Mouse (Mus musculus): ENCODE measurements at regions not wholly inside any gene's neighbourhood (a gene's known extent, or its start where the extent isn't known, plus 50 kb on each side); places are given as distances from the start of the nearest gene placed in this dataset.

DNA sequence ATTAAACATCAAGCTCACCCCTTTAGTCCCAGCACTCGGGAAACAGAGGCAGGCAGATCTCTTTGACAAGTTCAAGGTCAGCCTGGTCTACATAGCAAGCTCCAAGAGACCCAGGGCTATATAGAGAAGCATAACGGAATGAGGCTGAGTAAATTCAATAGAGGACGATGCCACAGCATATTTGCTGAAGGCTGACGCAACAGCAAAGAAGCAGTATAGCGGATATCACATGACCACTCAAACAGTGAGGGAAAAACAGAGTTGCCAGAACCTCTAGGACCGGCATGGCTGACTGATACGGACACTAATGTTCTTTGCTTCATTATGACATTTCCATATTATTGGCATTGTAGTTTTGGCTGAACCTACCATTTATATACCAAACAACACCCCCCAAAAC, 74.2 kb upstream of the Xpo1 start:
- TF ChIP-seq CTCF (IDR thresholded peaks at IDR 0.05; ENCODE audit: borderline replicate concordance, extremely low read depth, insufficient read depth, insufficient read length) (no peak), POLR2A (IDR thresholded peaks at IDR 0.05; ENCODE audit: borderline replicate concordance, extremely low read depth, insufficient read depth, insufficient read length, poor library complexity, severe bottlenecking) (no peak)
- DNase-seq (ENCODE audit: low read depth): no peak

DNA sequence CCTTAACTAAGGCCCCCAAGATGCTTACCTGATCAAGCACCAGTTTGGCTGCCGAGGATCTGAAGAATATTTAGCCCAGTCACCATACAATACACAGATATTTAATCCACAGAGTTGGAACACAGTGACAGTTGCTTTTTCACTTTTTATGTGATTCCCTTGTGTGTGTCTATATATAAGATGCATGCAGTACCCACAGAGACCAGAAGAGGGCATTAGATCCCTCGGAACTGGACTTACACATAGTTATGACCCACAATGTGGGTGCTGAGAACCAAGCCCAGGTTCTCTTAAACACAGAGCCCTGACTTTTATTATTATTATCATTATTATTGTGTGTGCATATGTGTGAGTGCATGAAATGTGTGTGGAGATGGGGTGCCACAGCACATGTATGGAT, 70.6 kb upstream of the Xpo1 start:
- DNase-seq (ENCODE audit: low read depth): no peak
- TF ChIP-seq CTCF (IDR thresholded peaks at IDR 0.05; ENCODE audit: borderline replicate concordance, extremely low read depth, insufficient read depth, insufficient read length) (no peak), POLR2A (IDR thresholded peaks at IDR 0.05; ENCODE audit: borderline replicate concordance, extremely low read depth, insufficient read depth, insufficient read length, poor library complexity, severe bottlenecking) (no peak)

DNA sequence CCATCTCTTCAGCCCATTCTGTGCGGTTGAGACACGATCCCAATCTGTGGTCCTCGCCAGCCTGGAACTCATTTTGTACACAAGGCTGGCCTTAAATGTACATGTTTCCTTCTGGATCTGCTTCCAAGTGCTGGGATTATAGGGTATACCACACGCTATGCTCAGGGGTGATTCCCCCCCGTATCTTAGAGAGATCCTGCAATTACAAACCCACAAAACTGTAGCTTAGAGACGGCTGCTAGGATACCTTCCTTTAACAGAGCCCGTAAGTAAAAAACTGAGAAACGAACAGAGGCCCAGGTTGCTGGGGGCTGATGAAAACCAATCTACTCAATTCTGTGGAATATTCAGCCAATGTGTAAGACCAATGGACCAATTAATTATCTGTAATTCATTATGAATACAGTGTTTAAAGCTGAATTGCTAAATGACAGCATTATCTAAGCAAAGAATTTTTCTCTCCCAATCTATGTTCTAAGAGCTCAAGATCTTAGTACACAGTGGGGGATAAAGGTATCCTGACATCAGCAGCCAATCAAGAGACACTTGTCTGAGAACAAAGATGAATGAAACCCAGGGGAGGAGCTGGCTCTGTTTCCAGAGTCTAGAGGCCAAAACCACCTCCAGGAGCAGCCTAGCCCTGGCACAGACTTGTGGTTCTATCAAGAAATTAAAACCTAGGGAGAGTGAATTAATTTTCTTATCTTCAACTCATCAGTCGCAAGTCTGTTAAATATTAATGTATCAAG, 54.0 kb upstream of the Xpo1 start:
- peak; percentile 66 for DNase-seq (ENCODE audit: low read depth)
- TF ChIP-seq CTCF (IDR thresholded peaks at IDR 0.05; ENCODE audit: borderline replicate concordance, extremely low read depth, insufficient read depth, insufficient read length) (no peak), POLR2A (IDR thresholded peaks at IDR 0.05; ENCODE audit: borderline replicate concordance, extremely low read depth, insufficient read depth, insufficient read length, poor library complexity, severe bottlenecking) (no peak)

DNA sequence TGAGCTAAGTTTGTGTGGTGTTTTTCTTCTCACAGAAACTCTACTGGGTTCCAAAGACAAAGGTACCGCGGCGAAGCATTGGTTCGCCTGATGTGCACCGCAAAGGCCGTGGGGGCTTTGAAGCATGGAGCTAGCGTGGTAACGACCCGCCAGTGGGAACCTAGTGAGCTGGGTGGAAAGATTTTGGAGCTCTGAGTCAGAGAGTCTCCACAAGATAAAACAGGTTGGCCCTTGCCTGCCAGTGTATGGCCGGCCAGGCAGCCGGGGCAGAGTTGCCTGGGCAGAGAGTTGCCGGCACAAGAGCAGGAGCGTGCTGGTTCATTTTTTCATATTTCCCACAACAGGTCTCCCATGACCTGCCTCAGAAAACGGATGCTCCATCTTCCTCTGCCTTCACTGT, 52.3 kb upstream of the Xpo1 start:
- no peak for DNase-seq (ENCODE audit: low read depth)
- TF ChIP-seq POLR2A (IDR thresholded peaks at IDR 0.05; ENCODE audit: borderline replicate concordance, extremely low read depth, insufficient read depth, insufficient read length, poor library complexity, severe bottlenecking) (no peak), CTCF (IDR thresholded peaks at IDR 0.05; ENCODE audit: borderline replicate concordance, extremely low read depth, insufficient read depth, insufficient read length) (no peak)

DNA sequence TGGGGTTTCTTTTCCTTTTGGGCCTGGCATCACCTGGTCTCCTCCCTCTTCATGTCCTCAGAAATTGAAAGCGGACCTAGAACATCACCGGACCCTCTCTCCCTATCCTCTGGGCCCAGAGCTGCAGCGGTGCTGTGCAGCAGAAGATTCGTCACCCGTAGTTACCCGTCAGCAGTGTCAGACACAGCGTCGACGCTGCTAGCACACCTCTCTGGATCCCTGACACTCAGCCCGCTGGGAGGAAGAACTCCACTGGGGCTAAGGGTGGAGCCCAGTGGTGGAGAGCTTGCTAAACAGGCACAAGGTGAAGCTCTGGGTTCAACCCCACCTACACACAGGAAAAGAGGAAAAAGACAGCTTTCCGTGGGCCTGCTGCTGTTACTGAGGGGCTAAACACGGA, 51.8 kb upstream of the Xpo1 start:
- TF ChIP-seq CTCF (IDR thresholded peaks at IDR 0.05; ENCODE audit: borderline replicate concordance, extremely low read depth, insufficient read depth, insufficient read length): no peak
- no peak for TF ChIP-seq POLR2A (IDR thresholded peaks at IDR 0.05; ENCODE audit: borderline replicate concordance, extremely low read depth, insufficient read depth, insufficient read length, poor library complexity, severe bottlenecking)
- no peak for DNase-seq (ENCODE audit: low read depth)

Data from brain, embryonic 14.5 days (tissue).